Mouse (Mus musculus): ENCODE results near the gene Ciao1.
"Not testable (repeated sequence)": the region's sequence is repeated elsewhere in the genome, so short reads cannot be mapped to it uniquely, and the experiment has no call there.

Ciao1 gene

GRCm38 (mm10) chr2:127250291-127251008, 2.8 kb upstream of the Ciao1 start:
- no peak for DNase-seq (ENCODE audit: low spot score)

DNA sequence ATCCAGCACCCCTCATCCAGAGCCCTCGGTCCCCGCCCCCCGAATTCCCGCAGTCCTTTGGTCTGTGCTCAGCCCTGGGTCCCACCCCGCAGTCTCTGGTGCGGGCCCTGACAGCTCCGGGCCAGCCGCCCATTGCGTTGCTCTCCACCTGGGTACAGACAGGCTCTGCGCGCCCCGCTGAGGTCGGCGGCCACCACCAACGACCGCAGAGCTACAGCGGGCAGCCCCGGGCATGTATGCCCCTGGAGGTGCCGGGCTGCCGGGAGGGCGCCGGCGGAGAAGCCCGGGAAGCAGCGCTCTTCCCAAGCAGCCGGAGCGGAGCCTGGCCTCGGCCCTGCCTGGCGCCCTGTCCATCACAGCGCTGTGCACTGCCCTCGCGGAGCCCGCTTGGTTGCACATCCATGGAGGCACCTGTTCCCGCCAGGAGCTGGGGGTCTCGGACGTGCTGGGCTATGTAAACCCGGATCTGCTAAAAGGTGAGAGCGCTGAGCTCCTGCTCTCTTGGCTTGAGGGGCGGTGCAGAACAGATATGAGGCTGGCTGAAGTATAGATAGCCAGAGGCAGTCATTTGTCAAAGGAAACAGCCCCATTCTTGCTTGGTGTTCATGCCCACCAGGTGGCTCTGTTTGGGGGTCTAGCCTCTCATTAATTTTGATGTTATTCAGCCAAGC, 853 bp upstream of the Ciao1 start:
- peak; percentile 57 for DNase-seq (ENCODE audit: low spot score)

- no peak for DNase-seq (ENCODE audit: low spot score)
Measured at GRCm38 (mm10) chr2:127240065-127240464, 7.6 kb downstream of the Ciao1 start.

DNA sequence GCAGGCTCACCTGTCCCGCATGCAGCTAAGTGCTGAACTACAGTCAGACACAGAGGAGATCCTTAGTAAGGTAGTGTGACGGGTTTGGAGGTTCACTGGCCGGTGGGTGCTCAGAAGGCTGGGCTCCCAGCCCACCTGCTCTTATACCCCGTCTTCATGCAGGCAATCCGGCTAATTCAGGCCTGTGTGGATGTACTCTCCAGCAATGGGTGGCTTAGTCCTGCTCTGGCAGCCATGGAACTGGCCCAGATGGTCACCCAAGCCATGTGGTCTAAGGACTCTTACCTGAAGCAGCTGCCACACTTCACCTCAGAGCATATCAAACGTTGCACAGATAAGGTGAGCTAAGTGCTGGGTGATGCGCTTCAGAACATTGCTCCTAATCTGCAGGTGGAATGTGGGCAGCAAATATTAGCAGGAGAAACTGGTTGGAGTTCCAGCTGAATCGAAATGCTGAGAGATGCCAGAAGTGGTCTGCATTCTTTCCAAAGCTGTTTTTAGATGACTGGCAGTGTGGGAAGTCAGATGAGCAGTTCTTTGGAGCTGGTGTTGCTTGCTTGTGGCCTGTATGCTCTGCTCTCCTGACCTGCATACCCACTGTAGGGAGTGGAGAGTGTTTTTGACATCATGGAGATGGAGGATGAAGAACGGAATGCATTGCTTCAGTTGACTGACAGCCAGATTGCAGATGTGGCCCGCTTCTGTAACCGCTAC, 9.6 kb downstream of the Ciao1 start:
- no peak for DNase-seq (ENCODE audit: low spot score)

DNA sequence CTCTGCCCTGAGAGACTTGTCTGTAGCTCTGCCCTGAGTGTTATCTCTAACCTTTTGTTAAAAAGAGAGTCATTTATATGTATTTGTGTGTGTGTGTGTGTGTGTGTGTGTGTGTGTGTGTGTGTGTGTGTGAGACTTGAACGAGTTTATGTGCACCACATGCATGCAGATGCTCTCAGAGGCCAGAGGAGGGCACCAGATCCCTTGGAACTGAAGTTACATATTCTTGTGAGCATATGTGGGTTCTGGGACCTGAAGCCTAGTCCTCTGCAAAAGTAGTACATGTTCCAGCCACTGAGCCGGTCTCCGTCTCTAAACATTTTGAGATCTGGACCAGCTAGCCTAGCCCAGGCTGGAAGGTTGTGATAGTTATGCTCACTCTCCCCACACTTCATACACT, 22.4 kb downstream of the Ciao1 start:
- DNase-seq (ENCODE audit: low spot score), result no peak

- no peak for DNase-seq (ENCODE audit: low spot score)
Measured at GRCm38 (mm10) chr2:127217746-127218145, 29.9 kb downstream of the Ciao1 start.

- no peak for DNase-seq (ENCODE audit: low spot score)
Measured at GRCm38 (mm10) chr2:127210701-127211100, 36.9 kb downstream of the Ciao1 start.

- DNase-seq (ENCODE audit: low spot score), result no peak
Measured at GRCm38 (mm10) chr2:127208452-127208769, 39.2 kb downstream of the Ciao1 start.

DNA sequence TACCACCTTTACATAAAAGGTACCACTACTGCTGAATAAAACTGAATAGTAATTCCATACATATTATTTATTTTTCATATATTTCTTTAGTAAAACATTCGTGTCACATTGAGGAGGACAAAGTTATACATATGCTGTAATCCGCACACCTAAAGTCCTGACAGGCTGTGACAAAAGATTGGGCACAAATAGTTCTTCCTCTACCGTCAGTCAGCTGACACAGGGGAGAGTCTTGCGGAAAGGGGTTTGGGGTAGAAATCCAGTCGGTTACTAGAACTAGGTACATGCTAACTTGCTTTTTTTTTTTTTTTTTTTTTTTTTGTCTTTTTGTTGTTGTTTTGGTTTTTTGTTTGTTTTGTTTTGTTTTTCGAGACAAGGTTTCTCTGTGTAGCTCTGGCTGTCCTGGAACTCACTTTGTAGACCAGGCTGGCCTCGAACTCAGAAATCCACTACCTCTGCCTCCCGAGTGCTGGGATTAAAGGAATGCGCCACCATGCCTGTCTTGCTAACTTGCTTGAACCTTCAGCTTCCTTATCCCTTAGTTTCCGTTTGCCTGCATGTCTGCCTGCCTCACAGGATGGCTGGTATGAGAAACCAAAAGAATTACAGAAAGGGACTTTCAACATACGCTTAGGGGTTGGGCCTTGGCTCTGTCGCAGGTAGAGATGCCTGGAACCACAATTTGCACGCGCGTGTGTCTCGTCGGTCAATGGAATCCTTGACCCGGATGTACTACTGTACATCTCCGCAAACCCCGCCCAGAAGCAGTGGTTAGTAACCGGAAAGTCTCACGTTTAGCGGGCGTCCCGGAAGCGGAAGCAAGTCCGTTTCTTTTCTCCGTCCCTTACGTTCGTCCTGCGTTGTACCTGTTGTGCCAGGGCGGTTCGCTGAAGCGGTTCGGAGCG, 39.8 kb downstream of the Ciao1 start, which contains the start of the genes 1810024B03Rik and Snrnp200:
Gene 1810024B03Rik, minus strand, starts transcription at position 734 of the 905 bp plus-strand sequence.
Gene Snrnp200, plus strand, starts transcription at position 840 of the 905 bp plus-strand sequence.
- peak; percentile 99 for DNase-seq (ENCODE audit: low spot score)

GRCm38 (mm10) chr2:127206916-127207315, 40.7 kb downstream of the Ciao1 start:
- DNase-seq (ENCODE audit: low spot score), result no peak

DNA sequence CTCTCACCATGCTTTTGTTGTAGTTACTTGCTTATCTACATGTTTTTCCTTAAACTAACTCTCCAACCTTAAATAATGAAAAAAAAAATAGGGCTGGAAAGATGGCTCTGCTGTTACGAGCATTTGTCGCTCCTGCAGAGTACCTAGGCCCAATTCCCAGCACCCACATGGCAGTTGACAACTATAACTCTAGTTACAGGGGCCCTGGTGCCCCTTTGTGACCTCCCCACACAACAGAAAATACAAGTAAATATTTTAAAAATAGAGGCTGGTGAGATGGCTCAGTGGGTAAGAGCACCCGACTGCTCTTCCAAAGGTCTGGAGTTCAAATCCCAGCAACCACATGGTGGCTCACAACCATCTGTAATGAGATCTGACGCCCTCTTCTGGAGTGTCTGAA, 41.7 kb downstream of the Ciao1 start:
- not testable (repeated sequence) for DNase-seq (ENCODE audit: low spot score)

DNA sequence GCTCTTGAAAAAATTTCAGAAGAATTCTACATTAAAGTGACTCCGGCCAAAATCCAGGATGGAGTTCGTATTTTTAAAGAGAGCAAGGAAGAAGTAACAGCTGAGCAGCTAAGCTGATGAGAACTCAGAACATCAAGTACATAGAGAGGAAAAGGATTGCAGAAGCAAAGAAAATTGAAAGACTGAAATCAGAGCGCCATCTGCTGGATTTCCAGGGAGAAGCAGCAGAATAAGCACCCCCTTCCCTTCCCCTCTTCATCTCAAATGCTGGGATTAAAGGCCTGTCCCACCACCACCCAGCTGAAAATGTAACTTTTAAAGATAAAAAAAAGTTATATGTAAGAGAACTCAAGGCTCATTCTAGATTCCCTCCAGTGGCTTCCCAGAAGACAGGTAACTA, 42.7 kb downstream of the Ciao1 start:
- peak; percentile 82 for DNase-seq (ENCODE audit: low spot score)
